Mouse (Mus musculus): ENCODE results near the gene Desi2. TPM values are rescaled to one million over a fixed set of nuclear protein-coding genes. Genes with fewer than 3 reads are reported as not detected.

Desi2 gene
- polyA plus RNA-seq (2012; fragmentation: generic; extraction: Trizol), result 1 to 10 TPM; 1.7 to 4.8 TPM

GRCm38 (mm10) chr1:178187216-178187791 lies at the start of gene Desi2:
TSS of gene Desi2 (plus strand) at chr1:178187417.

Other genes starting within 250 kb of the Desi2 start
- gene Catspere2, start 204.0 kb upstream of the Desi2 start, polyA plus RNA-seq (2012; fragmentation: generic; extraction: Trizol), result under 1 TPM; 0.01 to 0.07 TPM
- gene Cox20, start 131.7 kb downstream of the Desi2 start, polyA plus RNA-seq (2012; fragmentation: generic; extraction: Trizol), result 10 to 100 TPM; 26.5 to 54.2 TPM
- 10 to 100 TPM; 13.6 to 71.5 TPM for gene Hnrnpu, start 150.4 kb downstream of the Desi2 start, polyA plus RNA-seq (2012; fragmentation: generic; extraction: Trizol)
- gene Efcab2, start 218.7 kb downstream of the Desi2 start, polyA plus RNA-seq (2012; fragmentation: generic; extraction: Trizol), result under 1 TPM; 0.06 to 0.27 TPM